Mouse (Mus musculus): ENCODE results near the gene Zswim1. TPM values are rescaled to one million over a fixed set of nuclear protein-coding genes. Genes with fewer than 3 reads are reported as not detected.
"Not testable (repeated sequence)": the region's sequence is repeated elsewhere in the genome, so short reads cannot be mapped to it uniquely, and the experiment has no call there.

Gene Zswim1
- polyA plus RNA-seq, 1 experiment from 2014 or later = 8.6 TPM

DNA sequence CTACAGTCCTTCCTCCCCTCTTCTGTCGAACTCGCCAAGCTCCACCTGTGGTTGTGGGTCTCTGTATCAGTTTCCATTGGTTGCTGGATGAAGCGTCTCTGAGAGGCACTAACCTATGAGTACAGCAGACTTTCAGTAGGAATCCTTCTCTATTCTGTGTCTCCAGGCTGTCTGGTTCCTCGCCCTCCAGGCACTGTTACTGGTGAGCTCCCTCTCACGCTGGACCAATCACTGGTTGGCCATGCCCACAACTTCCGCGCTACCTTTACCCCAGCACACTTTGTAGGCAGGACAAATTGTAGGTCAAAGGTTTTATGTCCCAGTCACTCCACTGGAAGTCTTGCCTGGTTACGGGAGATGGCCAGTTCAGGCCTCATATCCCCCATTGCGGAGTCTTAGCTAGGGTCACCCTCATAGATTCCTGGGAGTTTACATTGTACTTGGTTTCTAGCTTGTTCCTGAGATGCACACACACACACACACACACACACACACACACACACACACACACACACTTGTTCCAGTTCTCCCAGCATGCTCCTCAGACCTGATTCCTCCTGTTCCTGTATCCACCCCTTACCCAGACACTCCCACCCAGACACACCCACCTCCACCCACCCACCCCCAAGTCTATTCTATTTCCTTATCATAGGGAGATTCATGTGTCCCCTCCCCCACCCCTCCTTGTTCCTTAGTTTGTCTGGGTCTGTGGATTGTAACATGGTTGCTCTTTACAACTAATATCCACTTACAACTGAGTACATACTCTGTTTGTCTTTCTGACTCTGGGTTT is 37.4 kb downstream of the Zswim1 start:
- no peak overlapping the region for H3K27ac ChIP-seq (replicated peaks in 1 of 2; ENCODE audit: control insufficient read depth in 1 of 2, insufficient read depth in 1 of 2, low read depth in 2 of 2, low read length in 2 of 2)
- H3K4me1 ChIP-seq (ENCODE audit: control insufficient read depth in 2 of 2, insufficient read depth in 2 of 2, low read length in 2 of 2) = peaks cover 22 to 27% of the 10 kb centered on the region in 2 experiments
- no peaks in the 10 kb centered on the region for H3K9me3 ChIP-seq (ENCODE audit: control insufficient read depth, low read length)
- peaks cover 45% of the 10 kb centered on the region for H3K27me3 ChIP-seq (ENCODE audit: control insufficient read depth, insufficient read depth, low read length)
- H3K9ac ChIP-seq (ENCODE audit: low read length) = no peak overlapping the region
- no peak for ATAC-seq (ENCODE audit: insufficient number of reproducible peaks, insufficient read depth, low FRiP score, low read depth)
- no peak overlapping the region for H3K4me3 ChIP-seq (ENCODE audit: control insufficient read depth in 1 of 2, insufficient read depth in 1 of 2, low read depth in 1 of 2, low read length in 2 of 2)
- H3K4me2 ChIP-seq (ENCODE audit: low read length) = no peak overlapping the region
- H3K36me3 ChIP-seq (ENCODE audit: control insufficient read depth, insufficient read depth, low read length) = no peaks in the 10 kb centered on the region
- 62% methylated on average over 9 of the region's 9 CpGs for WGBS

- no peak overlapping the region for H3K9ac ChIP-seq (ENCODE audit: low read length)
- H3K4me2 ChIP-seq (ENCODE audit: low read length) = no peak overlapping the region
- H3K27ac ChIP-seq (replicated peaks in 1 of 2; ENCODE audit: control insufficient read depth in 1 of 2, insufficient read depth in 1 of 2, low read depth in 2 of 2, low read length in 2 of 2) = no peak overlapping the region
- H3K4me3 ChIP-seq (ENCODE audit: control insufficient read depth in 1 of 2, insufficient read depth in 1 of 2, low read depth in 1 of 2, low read length in 2 of 2) = no peak overlapping the region
- peaks cover 22 to 27% of the 10 kb centered on the region in 2 experiments for H3K4me1 ChIP-seq (ENCODE audit: control insufficient read depth in 2 of 2, insufficient read depth in 2 of 2, low read length in 2 of 2)
- WGBS = 66% methylated on average over 4 of the region's 4 CpGs
- H3K27me3 ChIP-seq (ENCODE audit: control insufficient read depth, insufficient read depth, low read length) = peaks cover 33% of the 10 kb centered on the region
- no peaks in the 10 kb centered on the region for H3K9me3 ChIP-seq (ENCODE audit: control insufficient read depth, low read length)
- no peak for ATAC-seq (ENCODE audit: insufficient number of reproducible peaks, insufficient read depth, low FRiP score, low read depth)
- no peaks in the 10 kb centered on the region for H3K36me3 ChIP-seq (ENCODE audit: control insufficient read depth, insufficient read depth, low read length)
These were observed 38.6 kb downstream of the Zswim1 start for GRCm38 (mm10) chr2:164861094-164861493.

DNA sequence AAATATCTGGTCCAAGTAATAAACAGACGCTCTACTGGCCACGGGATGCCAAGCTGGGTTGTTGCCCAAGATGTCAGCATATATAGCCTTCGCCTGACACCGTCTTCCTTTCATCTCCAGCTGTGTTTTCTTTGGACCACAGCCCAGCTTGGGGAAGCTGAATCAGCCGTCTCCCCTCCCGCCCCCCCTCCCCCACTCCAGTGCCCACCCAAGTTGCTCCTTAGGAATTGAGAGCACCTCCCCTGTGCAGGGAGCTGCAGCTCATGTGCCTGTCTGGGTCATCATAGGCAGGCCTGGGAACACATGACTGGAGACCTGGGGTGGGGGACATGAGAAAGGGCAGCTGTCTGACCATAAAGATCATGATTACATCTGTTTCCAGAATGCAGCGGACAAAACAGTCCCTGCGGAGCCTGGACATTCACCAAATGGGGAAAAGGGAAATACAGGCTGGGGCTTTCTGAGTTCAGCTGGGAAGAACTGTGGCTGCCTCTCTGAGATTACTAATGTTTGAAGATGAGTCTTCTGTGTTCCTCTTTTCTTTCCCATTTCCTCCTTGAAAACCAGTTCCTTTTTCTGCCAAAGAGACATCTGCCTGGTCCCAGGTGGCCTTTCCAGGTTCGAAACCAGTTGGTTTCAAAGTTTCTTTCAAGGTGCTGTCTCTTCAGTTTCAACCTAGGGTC is 39.8 kb downstream of the Zswim1 start:
- no peak overlapping the region for H3K9ac ChIP-seq (ENCODE audit: low read length)
- H3K4me2 ChIP-seq (ENCODE audit: low read length) = 0 out of 2 replicates have a peak overlapping the region, but pooled peaks have one; percentile 17
- peak overlapping the region; percentile 34 to 56; a peak in 2 of 4 replicates for H3K27ac ChIP-seq (replicated peaks in 1 of 2; ENCODE audit: control insufficient read depth in 1 of 2, insufficient read depth in 1 of 2, low read depth in 2 of 2, low read length in 2 of 2)
- H3K27me3 ChIP-seq (ENCODE audit: control insufficient read depth, insufficient read depth, low read length) = peaks cover 21% of the 10 kb centered on the region
- H3K4me3 ChIP-seq (ENCODE audit: control insufficient read depth in 1 of 2, insufficient read depth in 1 of 2, low read depth in 1 of 2, low read length in 2 of 2) = no peak overlapping the region
- peak; percentile 34; the same call in 1 of the 2 replicates for ATAC-seq (ENCODE audit: insufficient number of reproducible peaks, insufficient read depth, low FRiP score, low read depth)
- H3K4me1 ChIP-seq (ENCODE audit: control insufficient read depth in 2 of 2, insufficient read depth in 2 of 2, low read length in 2 of 2) = peaks cover 24 to 25% of the 10 kb centered on the region in 2 experiments
- H3K36me3 ChIP-seq (ENCODE audit: control insufficient read depth, insufficient read depth, low read length) = no peaks in the 10 kb centered on the region
- no peaks in the 10 kb centered on the region for H3K9me3 ChIP-seq (ENCODE audit: control insufficient read depth, low read length)
- 46% methylated on average over 9 of the region's 9 CpGs for WGBS

- H3K9ac ChIP-seq (ENCODE audit: low read length); H3K36me3 ChIP-seq (ENCODE audit: control insufficient read depth, insufficient read depth, low read length); H3K4me2 ChIP-seq (ENCODE audit: low read length); H3K4me3 ChIP-seq (ENCODE audit: control insufficient read depth in 1 of 2, insufficient read depth in 1 of 2, low read depth in 1 of 2, low read length in 2 of 2); H3K9me3 ChIP-seq (ENCODE audit: control insufficient read depth, low read length); ATAC-seq (ENCODE audit: insufficient number of reproducible peaks, insufficient read depth, low FRiP score, low read depth); H3K27ac ChIP-seq (replicated peaks in 1 of 2; ENCODE audit: control insufficient read depth in 1 of 2, insufficient read depth in 1 of 2, low read depth in 2 of 2, low read length in 2 of 2): not testable (repeated sequence)
- H3K4me1 ChIP-seq (ENCODE audit: control insufficient read depth in 2 of 2, insufficient read depth in 2 of 2, low read length in 2 of 2) = peaks cover 20 to 25% of the 10 kb centered on the region in 2 experiments
- 97% methylated on average over 7 of the region's 9 CpGs for WGBS
- peaks cover 11% of the 10 kb centered on the region for H3K27me3 ChIP-seq (ENCODE audit: control insufficient read depth, insufficient read depth, low read length)
These were observed 40.9 kb downstream of the Zswim1 start for GRCm38 (mm10) chr2:164863411-164863810.

GRCm38 (mm10) chr2:164864593-164864992 is 42.1 kb downstream of the Zswim1 start:
- Histone ChIP-seq H3K9me3 (ENCODE audit: control insufficient read depth, low read length) (peaks cover 7% of the 10 kb centered on the region), H3K27ac (replicated peaks in 1 of 2; ENCODE audit: control insufficient read depth in 1 of 2, insufficient read depth in 1 of 2, low read depth in 2 of 2, low read length in 2 of 2) (no peak overlapping the region), H3K36me3 (ENCODE audit: control insufficient read depth, insufficient read depth, low read length) (no peaks in the 10 kb centered on the region), H3K4me2 (ENCODE audit: low read length) (no peak overlapping the region), H3K4me3 (ENCODE audit: control insufficient read depth in 1 of 2, insufficient read depth in 1 of 2, low read depth in 1 of 2, low read length in 2 of 2) (no peak overlapping the region), H3K27me3 (ENCODE audit: control insufficient read depth, insufficient read depth, low read length) (0 out of 2 replicates have a peak, but pooled peaks cover 1% of the 10 kb centered on the region), H3K9ac (ENCODE audit: low read length) (no peak overlapping the region), H3K4me1 (ENCODE audit: control insufficient read depth in 2 of 2, insufficient read depth in 2 of 2, low read length in 2 of 2) (peaks cover 20 to 25% of the 10 kb centered on the region in 2 experiments)
- ATAC-seq (ENCODE audit: insufficient number of reproducible peaks, insufficient read depth, low FRiP score, low read depth) = no peak
- 53% methylated on average over 4 of the region's 4 CpGs for WGBS

GRCm38 (mm10) chr2:164866741-164867551 is 44.5 kb downstream of the Zswim1 start:
- 14% methylated on average over 16 of the region's 16 CpGs for WGBS
- peaks cover 16 to 17% of the 10 kb centered on the region in 2 experiments for H3K4me1 ChIP-seq (ENCODE audit: control insufficient read depth in 2 of 2, insufficient read depth in 2 of 2, low read length in 2 of 2)
- no peak overlapping the region for H3K4me3 ChIP-seq (ENCODE audit: control insufficient read depth in 1 of 2, insufficient read depth in 1 of 2, low read depth in 1 of 2, low read length in 2 of 2)
- peak; percentile 88 for ATAC-seq (ENCODE audit: insufficient number of reproducible peaks, insufficient read depth, low FRiP score, low read depth)
- H3K4me2 ChIP-seq (ENCODE audit: low read length) = peak overlapping the region; percentile 32; the same call in 1 of the 2 replicates
- H3K27ac ChIP-seq (replicated peaks in 1 of 2; ENCODE audit: control insufficient read depth in 1 of 2, insufficient read depth in 1 of 2, low read depth in 2 of 2, low read length in 2 of 2) = peak overlapping the region; percentile 96 to 99
- no peaks in the 10 kb centered on the region for H3K36me3 ChIP-seq (ENCODE audit: control insufficient read depth, insufficient read depth, low read length)
- H3K9ac ChIP-seq (ENCODE audit: low read length) = peak overlapping the region; percentile 52; the same call in 1 of the 2 replicates
- peaks cover 7% of the 10 kb centered on the region for H3K9me3 ChIP-seq (ENCODE audit: control insufficient read depth, low read length)
- no peaks in the 10 kb centered on the region for H3K27me3 ChIP-seq (ENCODE audit: control insufficient read depth, insufficient read depth, low read length)

GRCm38 (mm10) chr2:164867566-164867965 is 45.1 kb downstream of the Zswim1 start:
- no peak overlapping the region for H3K4me2 ChIP-seq (ENCODE audit: low read length)
- WGBS = 93% methylated on average over 7 of the region's 7 CpGs
- no peak for ATAC-seq (ENCODE audit: insufficient number of reproducible peaks, insufficient read depth, low FRiP score, low read depth)

More at GRCm38 (mm10) chr2:164867566-164867965, 45.1 kb downstream of the Zswim1 start:
- Histone ChIP-seq H3K27ac (replicated peaks in 1 of 2; ENCODE audit: control insufficient read depth in 1 of 2, insufficient read depth in 1 of 2, low read depth in 2 of 2, low read length in 2 of 2) (peak overlapping the region; percentile 96 to 99), H3K9ac (ENCODE audit: low read length) (no peak overlapping the region), H3K36me3 (ENCODE audit: control insufficient read depth, insufficient read depth, low read length) (no peaks in the 10 kb centered on the region), H3K4me1 (ENCODE audit: control insufficient read depth in 2 of 2, insufficient read depth in 2 of 2, low read length in 2 of 2) (peaks cover 13 to 14% of the 10 kb centered on the region in 2 experiments), H3K4me3 (ENCODE audit: control insufficient read depth in 1 of 2, insufficient read depth in 1 of 2, low read depth in 1 of 2, low read length in 2 of 2) (no peak overlapping the region), H3K27me3 (ENCODE audit: control insufficient read depth, insufficient read depth, low read length) (no peaks in the 10 kb centered on the region), H3K9me3 (ENCODE audit: control insufficient read depth, low read length) (peaks cover 7% of the 10 kb centered on the region)
